Comparison of ENCODE assay signal across 9 mouse cellular contexts in genomic region chr4:53115410-53115809, GRCm38 (mm10). TPM values are rescaled to one million over a fixed set of nuclear protein-coding genes. Genes with fewer than 3 reads are reported as not detected.
DNase-seq lines count a peak whose midpoint lies in the region; ATAC-seq lines count a peak whose summit lies in the region.
"Had no signal": no experiment of that assay in that cellular context is flagged by ENCODE, and none has a peak within 500 bp of the region (broad histone marks: within the 10 kb centered on the region; RNA-seq: fewer than 3 reads in every experiment).

No protein-coding gene starts in this region.

- peak; percentile 51 to 61 for DNase-seq in heart, adult 9 months (ENCODE audit: low spot score in 2 of 2)
- DNase-seq in heart, postnatal 4 days, result no peak
- DNase-seq in midbrain, embryonic 14.5 days, result no peak
- peak; percentile 35 for DNase-seq in embryo, embryonic 9.5 days (ENCODE audit: extremely low spot score)
- peak; percentile 54 for DNase-seq in lung, postnatal 25 days (ENCODE audit: low spot score)
- DNase-seq in thymus, adult 18-20 months, result no peak
- no peak for DNase-seq in thymus, postnatal 14 days

- H3K9ac ChIP-seq in midbrain, embryonic 12.5 days (replicated peaks), result no peak overlapping the region
- no peak overlapping the region for H3K9ac ChIP-seq in midbrain, embryonic 14.5 days (replicated peaks; ENCODE audit: low read length)
- H3K9ac ChIP-seq: limb, embryonic 12.5 days had no signal

- no peak overlapping the region for H3K27ac ChIP-seq in midbrain, embryonic 12.5 days (replicated peaks)
- H3K27ac ChIP-seq in midbrain, embryonic 14.5 days (replicated peaks; ENCODE audit: low read depth, low read length), result no peak overlapping the region
- H3K27ac ChIP-seq: limb, embryonic 12.5 days had no signal

- no peak overlapping the region for H3K4me2 ChIP-seq in midbrain, embryonic 12.5 days (replicated peaks)
- H3K4me2 ChIP-seq in midbrain, embryonic 14.5 days (ENCODE audit: low read length), result no peak overlapping the region
- H3K4me2 ChIP-seq: limb, embryonic 12.5 days had no signal

- no peaks in the 10 kb centered on the region for H3K27me3 ChIP-seq in midbrain, embryonic 12.5 days
- H3K27me3 ChIP-seq in midbrain, embryonic 14.5 days (ENCODE audit: control insufficient read depth, insufficient read depth, low read length), result no peaks in the 10 kb centered on the region
- H3K27me3 ChIP-seq: limb, embryonic 12.5 days had no signal

- no peak overlapping the region for H3K4me3 ChIP-seq in midbrain, embryonic 12.5 days
- no peak overlapping the region for H3K4me3 ChIP-seq in midbrain, embryonic 14.5 days (replicated peaks; ENCODE audit: low read depth, low read length)
- H3K4me3 ChIP-seq: limb, embryonic 12.5 days had no signal

- peaks cover 15% of the 10 kb centered on the region for H3K4me1 ChIP-seq in midbrain, embryonic 12.5 days
- no peaks in the 10 kb centered on the region for H3K4me1 ChIP-seq in midbrain, embryonic 14.5 days (ENCODE audit: control insufficient read depth, insufficient read depth, low read length)

- peak; percentile 23; the same call in 1 of the 2 replicates for ATAC-seq in midbrain, embryonic 12.5 days (ENCODE audit: low FRiP score, low read depth)
- no peak for ATAC-seq in midbrain, embryonic 14.5 days (ENCODE audit: low FRiP score, low TSS enrichment)

- no peaks in the 10 kb centered on the region for H3K36me3 ChIP-seq in midbrain, embryonic 12.5 days
- H3K36me3 ChIP-seq in midbrain, embryonic 14.5 days (ENCODE audit: control insufficient read depth, insufficient read depth, low read length), result no peaks in the 10 kb centered on the region

- 35% methylated on average over 4 of the region's 4 CpGs for WGBS in midbrain, embryonic 12.5 days
- 37% methylated on average over 4 of the region's 4 CpGs for WGBS in midbrain, embryonic 14.5 days

- no peaks in the 10 kb centered on the region for H3K9me3 ChIP-seq in midbrain, embryonic 12.5 days
- H3K9me3 ChIP-seq in midbrain, embryonic 14.5 days (ENCODE audit: control insufficient read depth, low read length), result no peaks in the 10 kb centered on the region
- H3K9me3 ChIP-seq: limb, embryonic 12.5 days had no signal

RNA-seq across cellular contexts. Expression of gene Abca1, which starts 44.3 kb away (rescaled TPM):
- 10 to 100 TPM in 1 of 2 experiments, 1 to 10 TPM in 1; 9.5 to 11.6 TPM for total RNA-seq in heart, postnatal 4 days (2021)
- 8.8 and 9.2 TPM in 2 replicates for polyA plus RNA-seq in midbrain, embryonic 12.5 days (2016; fragmentation: Nextera tagmentation; extraction: Ambion mirVana)
- polyA plus RNA-seq in midbrain, embryonic 14.5 days (2014; fragmentation: Nextera tagmentation; extraction: Ambion mirVana), result 9.0 and 16.9 TPM in 2 replicates

Comparison
In these comparisons a context has a peak if more than half of its experiments do, and no peak if none do; other contexts are left out.
1. DNase-seq: peak in heart, adult 9 months (2 of 2), embryo, embryonic 9.5 days (single experiment) and lung, postnatal 25 days (single experiment); none in heart, postnatal 4 days (single experiment), midbrain, embryonic 14.5 days (single experiment), thymus, adult 18-20 months (0 of 2) and thymus, postnatal 14 days (single experiment).